Mouse (Mus musculus) neural tube, embryonic 14.5 days (tissue): ENCODE data around the gene Grik2. TPM values are rescaled to one million over a fixed set of nuclear protein-coding genes. Genes with fewer than 3 reads are reported as not detected.

ENCODE experiments used
- ATAC-seq: fragments of 200-750 bp; cut with Nextera tagmentation; 2 replicates; pipeline ENCODE4 v1.8.0; 2017; ENCODE audit warnings: low read depth, mild to moderate bottlenecking, moderate TSS enrichment, moderate library complexity
- H3K27ac ChIP-seq: fragments of 300-500 bp; sonication (generic); 2 replicates; pipeline ENCODE4 v1.5.1; 2014; ENCODE audit warnings: low read depth, mild to moderate bottlenecking, control low read depth, low read length, moderate library complexity, mixed read lengths
- H3K27me3 ChIP-seq: fragments of 300-500 bp; sonication (generic); 2 replicates; pipeline ENCODE4 v1.6.1; 2014; ENCODE audit warnings: low read length; ENCODE audit not compliant: control insufficient read depth, insufficient read depth
- H3K36me3 ChIP-seq: fragments of 300-500 bp; sonication (generic); 2 replicates; pipeline ENCODE4 v1.6.1; 2014; ENCODE audit warnings: low read length, mixed read lengths; ENCODE audit not compliant: control insufficient read depth, insufficient read depth
- H3K4me1 ChIP-seq: fragments of 300-500 bp; sonication (generic); 2 replicates; pipeline ENCODE4 v1.6.1; 2014; ENCODE audit warnings: low read length; ENCODE audit not compliant: control insufficient read depth, insufficient read depth
- H3K4me2 ChIP-seq: fragments of 300-500 bp; sonication (generic); 2 replicates; pipeline ENCODE4 v1.6.1; 2014; ENCODE audit warnings: mild to moderate bottlenecking, low read depth, low read length, control low read depth
- H3K4me3 ChIP-seq: fragments of 300-500 bp; sonication (generic); 2 replicates; pipeline ENCODE4 v1.5.1; 2014; ENCODE audit warnings: low read depth, low read length, control low read depth, mixed read lengths
- H3K9ac ChIP-seq: fragments of 300-500 bp; sonication (generic); replicated peaks from 2 replicates; pipeline ENCODE4 v1.6.1; 2014; ENCODE audit warnings: low read depth, mild to moderate bottlenecking, control low read depth, low read length, mixed read lengths
- H3K9me3 ChIP-seq: fragments of 300-500 bp; sonication (generic); 2 replicates; pipeline ENCODE4 v1.6.1; 2016; ENCODE audit warnings: low read length; ENCODE audit not compliant: control insufficient read depth
- WGBS: fragments of 180-500 bp; shearing (Covaris S2); extraction: QIAGEN DNeasy Blood & Tissue Kit; methylation state at CpG from one replicate; pipeline ENCODE4 v1.1.7; 2014; 5-methylcytosine and 5-hydroxymethylcytosine counted together
- polyA plus RNA-seq: library from polyadenylated mRNA; unstranded; fragments of >200 nt; fragmentation: Nextera tagmentation; extraction: Ambion mirVana; gene quantifications from 2 replicates; pipeline ENCODE4 v1.2.1, GENCODE M21; 2014

The Grik2 gene
- polyA plus RNA-seq, 1 experiment from 2014 or later, result 69.6 TPM

DNA sequence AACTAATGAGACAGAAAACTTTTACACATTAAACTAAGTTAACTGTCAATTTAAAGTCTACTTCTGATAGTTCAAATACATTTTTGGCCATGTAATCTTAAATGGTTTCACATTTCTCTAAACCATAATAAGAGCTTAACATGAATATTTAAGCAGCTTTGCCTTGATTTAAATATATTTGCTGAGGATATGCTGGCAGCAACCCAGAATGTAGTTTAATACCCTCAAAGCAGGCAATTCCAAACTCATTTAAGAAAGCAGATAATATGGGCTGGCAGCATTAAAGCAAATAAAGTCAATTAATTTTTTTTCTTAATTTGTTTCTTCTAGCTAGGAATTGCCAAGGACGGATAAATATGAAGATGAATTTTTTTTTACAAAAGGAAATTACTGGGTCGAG is 56.7 kb downstream of the Grik2 start:
- H3K4me1 ChIP-seq, result no peaks in the 10 kb centered on the region
- no peak for ATAC-seq
- no peak overlapping the region for H3K4me2 ChIP-seq
- H3K4me3 ChIP-seq, result no peak overlapping the region
- H3K9ac ChIP-seq, result no peak overlapping the region
- no peaks in the 10 kb centered on the region for H3K27me3 ChIP-seq
- no peak overlapping the region for H3K27ac ChIP-seq
- H3K9me3 ChIP-seq, result no peaks in the 10 kb centered on the region
- H3K36me3 ChIP-seq, result no peaks in the 10 kb centered on the region
- 66% methylated on average over 2 of the region's 2 CpGs for WGBS

DNA sequence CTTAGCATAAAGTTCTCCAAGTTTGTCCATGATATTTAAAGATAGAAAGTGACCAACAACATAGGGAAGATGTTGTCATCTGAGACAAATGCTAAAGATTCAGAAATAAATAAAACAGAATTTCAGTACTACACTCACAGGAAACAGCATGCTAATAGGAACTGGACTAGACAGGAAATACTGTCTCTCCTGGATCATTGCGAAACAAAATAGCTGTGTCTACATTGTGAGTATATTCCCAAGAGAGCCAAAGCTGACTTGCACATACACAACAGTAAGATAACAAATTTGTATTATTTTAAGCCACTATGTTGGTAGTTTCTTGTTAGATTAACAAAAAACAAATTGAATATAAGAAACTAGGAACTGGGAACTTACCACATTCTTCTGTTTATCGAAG is 64.9 kb downstream of the Grik2 start:
- no peaks in the 10 kb centered on the region for H3K9me3 ChIP-seq
- no peak overlapping the region for H3K4me2 ChIP-seq
- ATAC-seq, result no peak
- H3K9ac ChIP-seq, result no peak overlapping the region
- H3K27ac ChIP-seq, result no peak overlapping the region
- H3K36me3 ChIP-seq, result no peaks in the 10 kb centered on the region
- 93% methylated on average over 2 of the region's 2 CpGs for WGBS
- no peaks in the 10 kb centered on the region for H3K4me1 ChIP-seq
- no peaks in the 10 kb centered on the region for H3K27me3 ChIP-seq
- no peak overlapping the region for H3K4me3 ChIP-seq

DNA sequence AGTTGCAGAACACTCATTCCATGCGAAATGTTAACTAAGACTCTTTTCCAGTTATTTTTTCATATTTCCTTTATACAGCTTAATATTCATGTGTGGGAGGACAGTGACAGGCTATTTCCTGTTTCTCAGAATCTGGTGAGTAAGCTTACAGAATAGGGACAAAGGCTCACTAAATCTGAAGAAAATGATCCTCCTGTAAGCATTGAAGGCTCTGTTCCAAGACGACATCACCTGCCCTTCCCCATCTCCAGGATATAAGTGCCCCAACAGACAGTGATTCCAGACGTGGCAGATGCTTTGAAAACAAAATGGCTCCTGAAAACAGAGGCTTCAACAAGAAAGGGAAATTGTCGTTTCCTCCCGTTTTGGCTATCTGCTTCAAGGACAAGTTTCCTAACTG is 71.7 kb downstream of the Grik2 start:
- no peaks in the 10 kb centered on the region for H3K9me3 ChIP-seq
- no peak overlapping the region for H3K9ac ChIP-seq
- no peaks in the 10 kb centered on the region for H3K4me1 ChIP-seq
- no peak overlapping the region for H3K27ac ChIP-seq
- H3K4me2 ChIP-seq, result no peak overlapping the region
- WGBS, result 67% methylated on average over 5 of the region's 5 CpGs
- no peaks in the 10 kb centered on the region for H3K36me3 ChIP-seq
- H3K27me3 ChIP-seq, result no peaks in the 10 kb centered on the region
- H3K4me3 ChIP-seq, result no peak overlapping the region
- no peak for ATAC-seq

DNA sequence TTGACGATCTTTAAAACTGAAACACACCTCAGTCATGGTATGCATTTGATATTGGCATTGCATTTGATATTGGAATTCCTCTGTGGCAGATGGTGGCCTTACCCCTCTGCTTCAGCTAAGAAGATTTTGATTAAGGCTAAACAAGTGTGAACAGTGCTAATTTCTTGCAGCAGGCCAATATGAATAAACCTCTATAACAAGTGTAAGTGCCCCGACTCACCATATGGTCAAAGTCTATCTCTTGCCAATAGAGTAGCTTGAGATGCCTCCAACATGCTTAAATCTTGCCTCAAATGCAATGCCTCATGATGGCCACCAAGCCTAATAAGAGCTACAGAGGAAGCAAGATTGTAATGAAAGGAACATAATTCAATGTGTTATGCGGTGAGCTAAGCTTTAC is 78.8 kb downstream of the Grik2 start:
- H3K27me3 ChIP-seq, result no peaks in the 10 kb centered on the region
- ATAC-seq, result no peak
- WGBS, result 88% methylated on average over 3 of the region's 3 CpGs
- H3K4me3 ChIP-seq, result no peak overlapping the region
- no peaks in the 10 kb centered on the region for H3K36me3 ChIP-seq
- no peak overlapping the region for H3K4me2 ChIP-seq
- H3K9ac ChIP-seq, result no peak overlapping the region
- no peaks in the 10 kb centered on the region for H3K4me1 ChIP-seq
- H3K27ac ChIP-seq, result no peak overlapping the region
- H3K9me3 ChIP-seq, result no peaks in the 10 kb centered on the region

DNA sequence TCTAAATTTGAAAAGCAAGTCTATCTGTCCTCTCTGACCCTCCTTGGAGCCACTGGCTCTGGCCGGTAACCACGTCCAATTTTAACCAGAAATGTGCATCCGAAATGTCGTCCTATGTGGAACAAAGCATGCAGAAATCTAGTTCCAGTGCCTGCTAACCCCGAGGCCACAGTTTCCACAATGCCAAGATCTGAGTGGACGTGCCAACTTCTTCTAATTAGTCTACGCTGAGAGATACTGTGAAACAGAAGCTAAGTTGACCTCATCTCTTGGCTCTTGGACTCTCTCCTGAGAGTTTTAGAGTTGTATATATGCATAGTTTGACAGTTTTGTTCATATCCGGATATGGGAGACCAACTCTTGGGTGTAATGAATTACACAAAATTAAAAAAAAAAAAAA is 84.1 kb downstream of the Grik2 start:
- no peak overlapping the region for H3K27ac ChIP-seq
- no peaks in the 10 kb centered on the region for H3K9me3 ChIP-seq
- H3K27me3 ChIP-seq, result no peaks in the 10 kb centered on the region
- no peaks in the 10 kb centered on the region for H3K36me3 ChIP-seq
- ATAC-seq, result no peak
- 91% methylated on average over 8 of the region's 8 CpGs for WGBS
- no peak overlapping the region for H3K4me3 ChIP-seq
- H3K9ac ChIP-seq, result no peak overlapping the region
- H3K4me1 ChIP-seq, result no peaks in the 10 kb centered on the region
- H3K4me2 ChIP-seq, result no peak overlapping the region

DNA sequence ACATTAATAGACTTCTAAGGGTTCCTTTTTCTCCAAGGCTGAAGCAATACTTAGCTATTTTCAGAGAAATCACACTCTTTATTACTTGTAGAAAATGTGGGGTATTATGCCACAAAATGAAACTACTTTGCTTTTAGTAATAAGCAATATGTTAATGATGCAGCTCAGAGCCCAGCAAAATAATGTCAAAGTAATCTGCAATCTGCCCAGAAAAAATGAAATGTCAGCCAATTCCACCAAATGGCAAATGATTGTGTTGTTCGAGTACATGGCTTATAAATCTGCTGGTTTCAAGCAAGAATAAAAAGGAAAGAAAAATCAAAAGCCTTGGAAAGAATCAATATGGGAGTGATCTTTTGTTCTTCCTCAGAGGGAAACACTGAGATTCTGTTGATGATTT is 136.2 kb downstream of the Grik2 start:
- H3K36me3 ChIP-seq, result no peaks in the 10 kb centered on the region
- WGBS, result 55% methylated on average over 1 of the region's 1 CpGs
- no peak overlapping the region for H3K4me2 ChIP-seq
- H3K27me3 ChIP-seq, result no peaks in the 10 kb centered on the region
- H3K4me1 ChIP-seq, result no peaks in the 10 kb centered on the region
- H3K9me3 ChIP-seq, result no peaks in the 10 kb centered on the region
- H3K4me3 ChIP-seq, result no peak overlapping the region
- H3K9ac ChIP-seq, result no peak overlapping the region
- no peak for ATAC-seq
- no peak overlapping the region for H3K27ac ChIP-seq

DNA sequence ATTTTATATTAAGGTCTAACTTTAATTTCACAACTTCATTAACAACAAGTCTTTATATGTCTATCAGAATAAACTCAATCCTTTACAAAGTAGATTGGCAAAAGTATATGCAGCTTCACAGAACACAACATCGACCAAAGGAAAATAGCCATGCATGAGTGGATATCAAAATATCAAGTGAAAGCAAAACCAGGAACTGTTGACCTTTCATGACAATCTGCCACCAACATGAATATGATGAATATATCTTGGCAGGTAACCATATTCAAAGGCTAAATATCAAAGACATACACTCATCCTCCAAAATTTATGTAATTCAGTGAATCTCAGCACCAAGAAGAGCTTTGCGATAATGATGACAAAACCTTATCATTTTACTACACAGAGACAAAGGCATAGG is 141.4 kb downstream of the Grik2 start:
- Histone ChIP-seq H3K27ac (no peak overlapping the region), H3K36me3 (no peaks in the 10 kb centered on the region), H3K9me3 (no peaks in the 10 kb centered on the region), H3K4me3 (no peak overlapping the region), H3K4me2 (no peak overlapping the region), H3K9ac (no peak overlapping the region), H3K27me3 (no peaks in the 10 kb centered on the region), H3K4me1 (no peaks in the 10 kb centered on the region)
- 91% methylated on average over 2 of the region's 2 CpGs for WGBS
- ATAC-seq, result no peak

DNA sequence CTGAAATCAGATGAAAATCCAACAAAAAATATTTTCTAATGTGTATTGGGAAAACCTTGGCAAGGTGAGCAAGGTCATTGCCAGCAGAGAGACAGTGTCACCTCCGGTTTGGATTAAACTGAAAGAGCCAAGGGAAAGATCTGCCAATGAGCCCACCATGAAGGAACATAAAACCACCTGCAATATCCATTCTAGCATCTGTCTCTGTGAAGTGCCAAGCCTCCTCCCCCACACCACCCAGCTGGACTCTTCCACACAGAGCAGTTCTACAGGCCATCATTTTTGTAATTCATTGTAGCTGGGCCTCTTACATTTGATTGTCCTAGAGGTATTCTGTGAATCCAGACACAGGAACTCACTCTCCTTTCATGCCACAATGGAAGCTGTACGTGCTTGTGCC is 148.7 kb downstream of the Grik2 start:
- H3K4me3 ChIP-seq, result no peak overlapping the region
- H3K27me3 ChIP-seq, result no peaks in the 10 kb centered on the region
- no peak overlapping the region for H3K27ac ChIP-seq
- ATAC-seq, result no peak
- WGBS, result 72% methylated on average over 2 of the region's 2 CpGs
- H3K36me3 ChIP-seq, result no peaks in the 10 kb centered on the region
- no peaks in the 10 kb centered on the region for H3K9me3 ChIP-seq
- no peak overlapping the region for H3K9ac ChIP-seq
- H3K4me1 ChIP-seq, result no peaks in the 10 kb centered on the region
- no peak overlapping the region for H3K4me2 ChIP-seq

DNA sequence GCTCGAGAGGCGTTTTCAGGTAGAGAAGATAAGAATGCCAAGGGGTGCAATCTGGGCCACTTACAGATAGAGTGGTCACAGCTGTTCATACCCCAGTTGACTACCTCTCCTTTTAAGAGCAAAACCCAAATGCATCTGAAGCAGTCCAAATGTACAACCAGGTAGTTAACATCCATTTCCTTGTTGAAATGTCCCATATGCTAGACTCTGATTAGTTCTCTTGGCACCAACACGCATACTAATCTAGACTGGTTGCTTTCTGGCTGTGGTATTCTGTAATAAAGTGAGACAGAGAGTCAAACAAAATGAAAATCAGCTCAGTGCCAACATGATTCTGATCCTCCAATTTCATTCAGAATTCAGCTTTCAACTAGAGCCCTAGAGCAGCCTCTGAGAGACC is 164.6 kb downstream of the Grik2 start:
- no peak overlapping the region for H3K4me3 ChIP-seq
- ATAC-seq, result no peak
- 84% methylated on average over 3 of the region's 3 CpGs for WGBS
- H3K27ac ChIP-seq, result no peak overlapping the region
- no peaks in the 10 kb centered on the region for H3K9me3 ChIP-seq
- no peak overlapping the region for H3K9ac ChIP-seq
- no peak overlapping the region for H3K4me2 ChIP-seq
- no peaks in the 10 kb centered on the region for H3K36me3 ChIP-seq
- H3K4me1 ChIP-seq, result no peaks in the 10 kb centered on the region
- no peaks in the 10 kb centered on the region for H3K27me3 ChIP-seq

DNA sequence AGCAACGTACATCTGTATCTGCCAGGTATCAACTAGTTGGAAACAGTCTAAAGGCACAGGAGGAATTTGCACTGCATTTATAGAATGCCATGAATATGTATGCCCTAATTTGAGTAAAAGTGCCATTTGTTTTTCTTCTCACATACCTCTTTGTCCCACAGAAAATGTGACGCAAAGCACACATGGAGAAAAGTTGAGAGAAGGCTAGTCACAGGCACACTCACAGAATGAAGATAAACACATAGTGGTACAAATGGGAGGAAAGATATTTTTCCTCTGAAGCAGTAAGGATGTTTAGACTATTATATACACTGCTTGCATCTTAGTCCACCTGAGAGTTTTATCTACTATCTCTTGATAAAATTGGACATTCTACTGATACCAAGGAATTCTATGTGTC is 190.9 kb downstream of the Grik2 start:
- 57% methylated on average over 2 of the region's 2 CpGs for WGBS
- Histone ChIP-seq H3K9me3 (no peaks in the 10 kb centered on the region), H3K36me3 (no peaks in the 10 kb centered on the region), H3K4me3 (no peak overlapping the region), H3K27me3 (no peaks in the 10 kb centered on the region), H3K9ac (no peak overlapping the region), H3K27ac (no peak overlapping the region), H3K4me2 (no peak overlapping the region), H3K4me1 (no peaks in the 10 kb centered on the region)
- no peak for ATAC-seq
